Mouse (Mus musculus): ENCODE measurements around the gene Btnl10. TPM values are rescaled to one million over a fixed set of nuclear protein-coding genes. Genes with fewer than 3 reads are reported as not detected.

Btnl10 gene
- polyA plus RNA-seq, 2 experiments, result 0.05 TPM; not detected in 1

DNA sequence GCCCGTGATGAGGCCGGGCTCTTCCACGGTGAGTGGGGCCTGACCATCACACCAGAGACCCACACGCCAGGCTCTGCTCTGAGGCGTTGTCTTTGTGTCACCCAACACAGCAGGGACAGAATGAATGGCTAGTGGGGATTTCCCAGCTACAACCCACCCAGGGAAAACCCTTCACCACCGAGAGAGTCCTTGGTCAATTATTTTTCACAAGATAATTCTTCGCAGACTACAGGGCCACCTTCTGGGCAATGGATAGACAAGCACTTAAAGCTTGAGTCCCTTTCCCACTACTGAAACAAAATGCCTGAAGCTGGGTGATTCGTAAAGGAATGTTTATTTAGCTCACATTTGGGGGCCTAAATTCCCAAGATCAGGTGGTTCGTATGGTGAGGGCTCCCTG lies 4.7 kb downstream of the Btnl10 start:
- H3K27ac ChIP-seq (replicated peaks; ENCODE audit: low read depth, low read length), result no peak overlapping the region
- no peak overlapping the region for H3K9ac ChIP-seq (ENCODE audit: low read depth, low read length, severe bottlenecking)
- H3K36me3 ChIP-seq (ENCODE audit: control insufficient read depth, insufficient read depth, low read length), result no peaks in the 10 kb centered on the region
- no peak overlapping the region for H3K4me3 ChIP-seq (replicated peaks; ENCODE audit: low read length)
- no peaks in the 10 kb centered on the region for H3K27me3 ChIP-seq (ENCODE audit: control insufficient read depth, insufficient read depth, low read length)
- TF ChIP-seq POLR2A (IDR thresholded peaks at IDR 0.05; ENCODE audit: borderline replicate concordance, extremely low read depth, insufficient read depth, insufficient read length), result no peak
- H3K9me3 ChIP-seq (ENCODE audit: control insufficient read depth, low read length), result no peaks in the 10 kb centered on the region
- H3K4me1 ChIP-seq (ENCODE audit: control insufficient read depth, insufficient read depth, low read length), result no peaks in the 10 kb centered on the region
- ATAC-seq (ENCODE audit: low FRiP score, low read depth) (no peak), DNase-seq (ENCODE audit: low spot score) (no peak)
- no peak overlapping the region for H3K4me2 ChIP-seq (replicated peaks; ENCODE audit: low read depth, low read length, severe bottlenecking)
- WGBS, result 81% methylated on average over 9 of the region's 9 CpGs

DNA sequence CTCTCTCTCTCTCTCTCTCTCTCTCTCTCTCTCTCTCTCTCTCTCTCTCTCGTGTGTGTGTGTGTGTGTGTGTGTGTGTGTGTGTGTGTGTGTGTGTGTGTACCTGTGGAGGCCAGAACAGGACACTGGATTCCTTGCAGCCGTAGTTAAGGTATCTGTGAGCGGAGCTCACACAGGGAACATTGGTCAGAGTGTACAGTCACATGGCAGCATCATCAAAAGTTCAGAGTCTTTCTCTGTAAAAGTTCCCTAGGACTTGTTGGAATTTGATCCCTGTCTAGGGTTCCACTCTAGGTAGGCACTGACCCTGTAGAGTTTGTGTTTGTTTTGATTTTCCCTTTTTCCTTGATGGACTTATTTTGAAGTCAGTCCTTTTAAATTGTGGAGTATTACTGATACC lies 8.9 kb downstream of the Btnl10 start:
- DNase-seq (ENCODE audit: low spot score) (no peak), ATAC-seq (ENCODE audit: low FRiP score, low read depth) (no peak)
- Histone ChIP-seq H3K27ac (replicated peaks; ENCODE audit: low read depth, low read length) (no peak overlapping the region), H3K36me3 (ENCODE audit: control insufficient read depth, insufficient read depth, low read length) (peaks cover 10% of the 10 kb centered on the region), H3K9ac (ENCODE audit: low read depth, low read length, severe bottlenecking) (no peak overlapping the region), H3K27me3 (ENCODE audit: control insufficient read depth, insufficient read depth, low read length) (no peaks in the 10 kb centered on the region), H3K4me3 (replicated peaks; ENCODE audit: low read length) (no peak overlapping the region), H3K4me1 (ENCODE audit: control insufficient read depth, insufficient read depth, low read length) (no peaks in the 10 kb centered on the region), H3K9me3 (ENCODE audit: control insufficient read depth, low read length) (no peaks in the 10 kb centered on the region), H3K4me2 (replicated peaks; ENCODE audit: low read depth, low read length, severe bottlenecking) (no peak overlapping the region)
- no peak for TF ChIP-seq POLR2A (IDR thresholded peaks at IDR 0.05; ENCODE audit: borderline replicate concordance, extremely low read depth, insufficient read depth, insufficient read length)
- 100% methylated on average over 2 of the region's 3 CpGs for WGBS

DNA sequence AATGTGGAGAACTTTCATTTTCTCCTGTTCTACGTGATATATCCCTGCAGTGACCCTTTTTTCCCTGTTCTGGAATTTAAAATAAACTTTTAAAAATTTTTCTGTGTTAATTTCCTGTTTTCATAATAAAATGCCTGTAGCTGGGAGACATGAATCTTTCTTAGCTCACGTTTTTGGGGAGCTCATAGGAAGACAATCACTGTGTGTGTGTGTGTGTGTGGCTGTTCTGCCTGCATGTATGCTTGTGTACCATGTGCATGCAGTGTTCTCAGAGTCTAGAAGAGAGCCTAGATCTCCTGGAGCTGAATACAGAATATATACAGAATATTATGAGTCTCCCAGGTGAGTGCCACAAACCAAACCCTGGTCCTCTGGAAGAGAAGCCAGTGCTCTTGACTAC lies 9.3 kb downstream of the Btnl10 start:
- Histone ChIP-seq H3K4me2 (replicated peaks; ENCODE audit: low read depth, low read length, severe bottlenecking) (no peak overlapping the region), H3K9me3 (ENCODE audit: control insufficient read depth, low read length) (no peaks in the 10 kb centered on the region), H3K9ac (ENCODE audit: low read depth, low read length, severe bottlenecking) (no peak overlapping the region), H3K4me1 (ENCODE audit: control insufficient read depth, insufficient read depth, low read length) (no peaks in the 10 kb centered on the region), H3K4me3 (replicated peaks; ENCODE audit: low read length) (no peak overlapping the region), H3K36me3 (ENCODE audit: control insufficient read depth, insufficient read depth, low read length) (peaks cover 14% of the 10 kb centered on the region), H3K27me3 (ENCODE audit: control insufficient read depth, insufficient read depth, low read length) (no peaks in the 10 kb centered on the region), H3K27ac (replicated peaks; ENCODE audit: low read depth, low read length) (no peak overlapping the region)
- WGBS, result 69% methylated on average over 2 of the region's 2 CpGs
- TF ChIP-seq POLR2A (IDR thresholded peaks at IDR 0.05; ENCODE audit: borderline replicate concordance, extremely low read depth, insufficient read depth, insufficient read length), result no peak
- ATAC-seq (ENCODE audit: low FRiP score, low read depth) (no peak), DNase-seq (ENCODE audit: low spot score) (no peak)

DNA sequence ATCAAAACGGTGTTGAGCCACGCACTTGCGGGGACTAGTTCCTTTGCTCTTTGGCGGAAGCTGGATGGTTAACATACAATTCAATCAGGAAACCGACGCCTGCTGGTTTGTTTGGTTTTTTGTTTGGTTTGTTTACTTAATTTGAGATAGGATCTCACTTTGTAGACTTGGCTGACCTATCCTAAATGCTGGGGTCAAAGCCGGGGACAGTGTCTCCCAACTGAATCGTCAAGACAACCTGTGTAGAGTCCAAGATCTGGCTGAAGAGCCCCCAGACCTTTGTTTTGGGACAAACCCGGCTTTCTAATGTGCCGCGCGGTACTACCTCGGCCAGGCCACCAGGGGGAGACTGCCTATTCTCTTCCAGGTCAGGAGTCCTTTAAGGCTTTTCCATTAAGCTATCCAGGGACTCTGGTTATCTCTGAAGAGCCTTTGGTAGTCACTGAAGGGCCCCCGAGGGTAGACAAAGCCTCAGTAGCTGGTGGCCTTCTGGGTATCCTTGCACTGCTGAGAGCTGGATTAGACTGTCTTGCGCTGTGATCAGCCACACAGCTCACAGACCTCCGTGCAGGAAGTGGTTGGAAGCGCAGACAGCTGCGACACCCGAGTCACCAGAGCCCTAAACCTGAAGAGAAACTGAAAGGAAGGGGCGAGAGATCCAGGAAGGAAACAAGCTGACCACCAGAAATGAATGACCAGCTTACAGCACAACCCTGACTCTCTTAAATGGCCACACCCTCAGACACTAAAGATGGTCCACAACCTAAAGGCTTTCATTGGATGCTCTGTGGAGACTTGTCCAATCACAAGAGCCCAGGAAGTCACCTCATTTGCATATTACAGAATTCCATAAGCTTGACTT lies 10.3 kb downstream of the Btnl10 start:
- H3K4me2 ChIP-seq (replicated peaks; ENCODE audit: low read depth, low read length, severe bottlenecking), result peak overlapping the region; percentile 15
- H3K4me3 ChIP-seq (replicated peaks; ENCODE audit: low read length), result no peak overlapping the region; the same call in 1 of the 2 replicates
- no peaks in the 10 kb centered on the region for H3K4me1 ChIP-seq (ENCODE audit: control insufficient read depth, insufficient read depth, low read length)
- no peaks in the 10 kb centered on the region for H3K27me3 ChIP-seq (ENCODE audit: control insufficient read depth, insufficient read depth, low read length)
- TF ChIP-seq POLR2A (IDR thresholded peaks at IDR 0.05; ENCODE audit: borderline replicate concordance, extremely low read depth, insufficient read depth, insufficient read length), result no peak
- H3K27ac ChIP-seq (replicated peaks; ENCODE audit: low read depth, low read length), result no peak overlapping the region
- ATAC-seq (ENCODE audit: low FRiP score, low read depth) (peak; percentile 54), DNase-seq (ENCODE audit: low spot score) (peak; percentile 64)
- no peak overlapping the region for H3K9ac ChIP-seq (ENCODE audit: low read depth, low read length, severe bottlenecking)
- 30% methylated on average over 20 of the region's 20 CpGs for WGBS
- H3K9me3 ChIP-seq (ENCODE audit: control insufficient read depth, low read length), result no peaks in the 10 kb centered on the region
- H3K36me3 ChIP-seq (ENCODE audit: control insufficient read depth, insufficient read depth, low read length), result peaks cover 24% of the 10 kb centered on the region

DNA sequence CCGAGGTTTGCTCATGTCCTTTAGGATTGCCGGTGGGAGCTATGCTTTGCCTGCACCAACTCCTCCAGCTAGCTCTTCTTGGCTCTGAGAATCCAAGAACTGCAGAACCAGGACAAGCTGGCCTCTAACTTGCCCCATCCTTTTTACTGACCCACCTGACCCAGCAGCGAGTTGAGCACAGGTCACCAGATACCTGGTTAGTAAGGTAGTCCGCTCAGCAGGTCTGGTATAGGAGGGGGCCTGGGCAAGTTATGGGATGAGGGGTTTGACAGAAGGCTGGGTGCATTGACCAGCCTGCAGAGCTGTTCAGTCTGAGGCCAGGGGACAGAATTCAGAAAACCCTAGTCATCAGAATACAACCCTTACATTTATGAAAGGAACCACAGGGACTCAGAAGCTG lies 11.3 kb downstream of the Btnl10 start:
- no peak overlapping the region for H3K4me3 ChIP-seq (replicated peaks; ENCODE audit: low read length)
- no peak overlapping the region for H3K9ac ChIP-seq (ENCODE audit: low read depth, low read length, severe bottlenecking)
- WGBS, result 60% methylated on average over 4 of the region's 4 CpGs
- no peak for DNase-seq (ENCODE audit: low spot score)
- H3K4me2 ChIP-seq (replicated peaks; ENCODE audit: low read depth, low read length, severe bottlenecking), result no peak overlapping the region
- ATAC-seq (ENCODE audit: low FRiP score, low read depth), result no peak
- no peak overlapping the region for H3K27ac ChIP-seq (replicated peaks; ENCODE audit: low read depth, low read length)
- no peaks in the 10 kb centered on the region for H3K27me3 ChIP-seq (ENCODE audit: control insufficient read depth, insufficient read depth, low read length)
- no peak for TF ChIP-seq POLR2A (IDR thresholded peaks at IDR 0.05; ENCODE audit: borderline replicate concordance, extremely low read depth, insufficient read depth, insufficient read length)
- peaks cover 34% of the 10 kb centered on the region for H3K36me3 ChIP-seq (ENCODE audit: control insufficient read depth, insufficient read depth, low read length)
- H3K9me3 ChIP-seq (ENCODE audit: control insufficient read depth, low read length), result no peaks in the 10 kb centered on the region
- H3K4me1 ChIP-seq (ENCODE audit: control insufficient read depth, insufficient read depth, low read length), result no peaks in the 10 kb centered on the region

Measured in limb, embryonic 14.5 days (tissue).